Mouse (Mus musculus) liver (tissue): ENCODE data around the gene Skap2.

Experiments
- DNase-seq: peaks from one replicate; pipeline ENCODE4 v3.0.0-alpha.2; 2020; ENCODE audit warnings: mixed read lengths

The Skap2 gene

DNA sequence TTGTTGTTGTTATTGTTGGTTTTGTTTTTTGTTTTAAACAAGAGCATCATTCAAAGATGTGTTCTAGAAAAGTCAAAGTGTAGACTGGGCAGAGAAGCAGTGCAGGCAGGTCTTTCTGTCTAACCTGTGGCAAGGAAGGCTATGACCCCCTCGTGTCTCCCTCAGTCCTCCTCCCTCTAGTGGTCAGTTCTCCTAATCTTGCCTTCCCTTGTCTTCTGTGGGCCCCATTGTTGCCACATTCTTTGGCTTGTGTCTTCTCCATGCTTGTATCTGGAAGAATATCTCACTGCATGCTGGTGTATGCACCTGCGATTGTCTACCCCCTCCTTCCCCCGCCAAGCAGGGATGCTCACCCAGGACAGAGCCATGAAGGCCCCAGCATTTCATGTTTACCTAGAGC is 174.2 kb downstream of the Skap2 start:
- no peak for DNase-seq

DNA sequence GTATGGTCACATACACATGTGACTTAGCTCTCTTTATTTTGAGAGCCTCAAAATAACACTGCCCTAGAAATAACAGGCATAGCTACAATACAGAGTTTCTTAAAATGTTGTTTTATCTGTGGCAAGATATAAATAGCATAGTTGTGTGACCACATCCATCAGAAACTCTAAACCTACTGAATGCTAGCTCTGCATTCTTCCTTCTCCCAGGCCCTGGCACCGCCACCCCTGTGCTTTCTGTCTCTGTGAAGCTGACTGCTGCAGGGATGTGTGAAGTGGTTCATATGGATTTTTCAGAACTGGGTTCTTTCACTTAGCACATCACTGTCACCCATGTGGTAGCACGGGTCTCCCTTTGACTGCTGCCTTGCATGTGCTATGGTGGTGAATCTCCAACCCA is 179.0 kb downstream of the Skap2 start:
- DNase-seq: no peak

DNA sequence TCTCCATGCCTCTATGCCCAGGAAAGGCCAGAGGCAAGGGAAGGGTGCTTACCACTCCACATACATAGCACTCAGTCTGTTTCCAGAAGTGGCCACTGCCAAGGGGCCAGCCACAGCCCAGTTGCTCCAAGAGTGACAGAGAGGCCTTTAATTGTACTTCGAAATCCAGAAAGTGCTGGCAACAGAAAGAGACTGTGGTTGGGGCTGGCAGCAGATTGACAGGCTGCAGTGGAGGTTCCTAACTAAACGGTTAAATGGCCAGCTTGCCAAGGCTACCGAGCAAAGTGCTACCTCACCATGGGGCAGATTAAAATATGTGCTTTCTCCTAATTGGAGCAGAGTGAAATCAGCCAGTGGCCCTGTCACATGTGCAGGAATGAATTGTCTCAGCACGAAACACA is 186.7 kb downstream of the Skap2 start:
- DNase-seq: no peak

DNA sequence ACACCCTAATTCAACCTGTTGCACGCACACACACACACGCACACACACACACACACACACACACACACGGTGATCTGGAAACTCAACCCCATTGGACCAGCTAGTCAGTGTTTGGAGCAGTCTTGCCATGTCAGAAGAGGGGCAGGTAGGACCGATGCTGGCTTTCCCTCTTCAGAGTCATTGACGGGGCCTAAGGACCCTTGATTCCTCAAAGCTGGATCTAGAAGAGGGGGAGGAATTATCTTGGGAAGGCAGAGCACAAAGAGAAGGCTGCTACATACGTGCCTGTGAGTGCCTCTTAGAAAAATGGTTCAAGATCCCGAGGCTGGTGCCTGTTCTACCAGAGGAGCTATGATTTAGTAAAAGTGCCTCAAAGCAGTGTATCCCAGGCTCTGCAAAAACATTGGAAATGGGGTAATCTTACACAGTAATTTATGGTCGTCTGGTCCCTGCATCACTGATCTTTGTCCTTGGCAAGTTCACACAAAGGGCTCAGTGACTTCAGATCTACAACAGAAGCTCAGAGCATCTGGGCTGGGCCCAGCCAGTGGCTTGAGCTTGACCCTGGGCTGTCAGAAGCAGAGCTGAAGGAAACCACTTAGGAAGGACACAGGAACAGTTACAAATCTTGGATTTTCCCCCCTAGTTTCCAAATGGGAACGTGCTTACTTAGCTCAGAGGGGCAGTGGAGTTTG is 188.1 kb downstream of the Skap2 start:
- no peak for DNase-seq

DNA sequence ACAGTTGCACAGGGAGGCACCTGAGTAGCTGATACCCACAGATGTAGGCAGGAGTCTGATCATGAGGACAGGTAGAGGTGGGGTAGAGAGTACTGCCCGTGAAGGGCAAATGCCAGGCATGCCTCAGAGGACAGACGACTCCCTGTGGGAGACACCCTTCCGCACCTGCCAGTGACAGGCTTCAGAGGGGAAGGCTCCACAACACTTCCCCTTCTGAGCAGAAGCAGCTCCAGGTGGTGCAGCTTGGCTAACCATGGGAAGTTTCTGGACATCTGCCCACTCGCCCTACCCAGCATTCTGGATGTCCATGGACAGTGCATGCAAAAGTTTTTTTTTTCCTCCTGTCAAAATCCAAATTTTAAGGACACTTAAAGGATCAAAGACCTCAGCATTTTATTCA is 190.3 kb downstream of the Skap2 start:
- DNase-seq: no peak

DNA sequence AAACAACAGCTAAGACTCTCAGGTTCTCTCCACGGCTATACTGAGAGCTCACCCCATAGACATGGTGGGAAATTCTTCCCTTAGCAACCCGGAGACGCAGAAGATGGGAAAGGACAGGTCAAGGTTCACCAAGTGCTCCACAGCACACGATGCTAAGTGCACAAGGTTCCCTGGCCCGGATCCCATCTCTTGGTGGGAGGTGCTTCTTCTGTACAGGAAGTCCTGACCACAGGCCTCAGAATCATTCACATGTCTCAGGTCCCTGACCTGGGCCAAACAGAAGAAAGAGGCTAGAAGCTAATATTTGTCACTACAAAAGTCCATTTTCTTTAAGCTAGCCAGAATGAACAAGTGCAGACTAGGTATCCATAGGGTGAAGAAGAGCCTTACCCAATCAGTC is 191.5 kb downstream of the Skap2 start:
- no peak for DNase-seq

DNA sequence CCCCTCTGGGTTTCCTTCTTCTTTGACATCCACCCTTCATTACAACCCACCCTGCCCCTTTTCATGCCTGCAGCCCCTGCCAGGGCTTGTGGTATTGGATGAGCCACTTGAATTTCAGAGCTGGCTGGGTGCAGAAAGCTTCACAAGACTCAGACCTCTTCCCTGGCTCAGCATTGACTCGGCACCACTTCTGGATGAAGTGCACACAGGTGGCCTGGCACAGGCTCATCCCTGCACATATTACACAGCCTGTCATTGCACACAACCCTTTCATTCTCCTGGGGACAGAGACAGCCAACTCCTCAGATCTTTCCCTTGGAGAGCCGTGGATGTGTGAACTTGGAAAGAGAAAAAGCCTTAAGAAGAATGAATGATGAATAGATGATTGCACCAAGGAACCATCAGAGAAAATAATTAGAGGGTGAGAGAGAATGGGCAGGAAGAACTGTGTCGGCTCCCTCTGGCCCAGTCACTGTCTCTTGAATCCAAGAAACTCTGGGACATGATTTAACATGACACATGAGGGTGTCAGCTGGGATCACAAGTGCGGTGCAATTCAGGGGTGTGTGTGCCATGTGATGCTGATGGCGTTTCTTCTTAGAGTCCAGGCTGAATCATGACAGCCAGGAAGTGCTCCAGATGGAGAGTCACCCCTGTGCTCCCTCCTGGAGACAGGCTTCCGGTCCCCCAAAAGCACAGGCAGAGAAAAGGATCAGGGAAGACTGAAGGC is 195.3 kb downstream of the Skap2 start:
- DNase-seq: no peak

DNA sequence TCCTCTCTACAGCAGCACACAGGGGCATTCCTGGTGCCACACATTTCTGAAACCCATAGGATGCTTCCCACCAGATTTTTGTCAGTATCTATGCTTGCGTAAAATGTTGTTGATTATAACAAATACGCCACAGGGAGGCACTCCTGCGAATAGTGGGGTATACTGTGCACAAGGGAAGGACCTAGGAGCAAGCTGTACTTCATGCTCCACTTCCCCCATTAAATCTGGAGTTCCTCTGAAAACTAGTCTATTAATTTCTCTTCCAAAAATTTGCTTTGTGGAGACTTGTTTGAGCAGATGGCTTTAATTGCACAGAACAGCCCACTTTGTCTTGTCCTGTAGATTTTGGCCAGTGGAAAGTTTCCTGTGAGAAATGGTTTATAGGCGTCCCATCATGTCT is 201.4 kb downstream of the Skap2 start:
- no peak for DNase-seq

DNA sequence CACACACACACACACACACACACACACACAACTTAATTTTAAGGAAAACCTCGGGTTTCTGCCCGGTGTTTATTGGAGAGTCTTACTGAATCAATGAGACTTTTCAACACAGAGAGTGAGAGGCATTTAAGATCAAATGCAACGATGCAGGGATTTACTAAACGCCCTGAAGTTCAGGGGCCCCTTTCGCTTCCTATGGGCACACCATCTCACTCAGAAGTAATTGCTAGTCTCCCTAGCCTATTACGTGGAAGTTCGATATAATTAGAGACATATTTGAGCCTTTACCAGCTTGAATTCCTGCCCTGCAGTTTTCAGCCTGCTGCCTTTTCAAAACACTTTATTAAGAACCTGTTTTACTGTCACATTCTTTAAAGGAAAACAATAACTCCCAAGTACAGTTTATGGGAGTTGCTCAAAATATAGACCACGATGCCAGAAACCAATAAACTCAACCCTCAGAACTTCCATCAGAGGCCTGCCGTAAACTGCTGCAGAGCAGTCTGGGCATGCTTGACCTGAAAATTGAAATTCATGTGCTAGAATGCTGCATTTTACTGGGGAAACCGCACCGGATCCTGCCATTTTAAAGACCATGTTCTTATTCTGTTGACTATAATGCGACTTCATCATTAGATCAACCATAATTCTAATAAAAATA is 203.1 kb downstream of the Skap2 start:
- DNase-seq: no peak

DNA sequence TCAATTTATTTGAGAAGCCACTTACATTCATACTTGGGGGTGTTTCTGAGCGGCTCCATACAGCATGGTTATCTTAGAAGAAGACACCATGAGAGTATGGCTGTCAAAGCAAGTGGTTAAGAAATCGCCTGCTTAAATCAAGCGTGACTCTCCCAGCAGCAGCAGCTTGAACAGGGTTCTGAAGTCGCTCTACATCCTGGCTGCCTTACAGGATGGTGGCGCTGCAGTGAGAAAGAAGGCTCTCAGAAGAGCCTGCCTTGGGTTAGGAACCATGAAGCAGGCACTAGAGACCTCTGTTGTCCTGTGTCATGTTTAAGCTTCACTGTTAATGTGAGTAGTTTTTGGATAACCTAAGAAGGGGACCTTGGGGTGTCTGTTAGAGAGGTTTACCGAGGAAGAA is 204.3 kb downstream of the Skap2 start:
- DNase-seq: no peak
